Mouse (Mus musculus): ENCODE data around the gene Sh3bp4. TPM values are rescaled to one million over a fixed set of nuclear protein-coding genes. Genes with fewer than 3 reads are reported as not detected.

Gene Sh3bp4
- polyA plus RNA-seq, 1 experiment: 3.6 TPM

- no peak overlapping the region for H3K4me3 ChIP-seq (ENCODE audit: extremely low read depth, insufficient read depth, insufficient read length)
- TF ChIP-seq CTCF (IDR thresholded peaks at IDR 0.05; ENCODE audit: extremely low read depth, insufficient read depth, insufficient read length, insufficient replicate concordance): no peak
- TF ChIP-seq POLR2A (IDR thresholded peaks at IDR 0.05; ENCODE audit: low read depth, low read length): no peak
- 44% methylated on average over 14 of the region's 14 CpGs for whole genome bisulfite sequencing
- no peaks in the 10 kb centered on the region for H3K36me3 ChIP-seq (ENCODE audit: control insufficient read depth, insufficient read depth, low read length)
- H3K4me1 ChIP-seq (ENCODE audit: control insufficient read depth, insufficient read depth, insufficient read length): no peaks in the 10 kb centered on the region; the same call in 1 of the 2 replicates
- no peak for DNase-seq (ENCODE audit: low read depth in 1 of 2, low spot score in 2 of 2)
- no peaks in the 10 kb centered on the region for H3K27me3 ChIP-seq (ENCODE audit: control insufficient read depth, insufficient read depth, low read length)
- H3K27ac ChIP-seq (ENCODE audit: insufficient read depth, low read length): no peak overlapping the region
Measured at GRCm38 (mm10) chr1:89131018-89131540, 60.9 kb downstream of the Sh3bp4 start.

- Histone ChIP-seq H3K4me1 (ENCODE audit: control insufficient read depth, insufficient read depth, insufficient read length) (no peaks in the 10 kb centered on the region; the same call in 1 of the 2 replicates), H3K27ac (ENCODE audit: insufficient read depth, low read length) (no peak overlapping the region), H3K4me3 (ENCODE audit: extremely low read depth, insufficient read depth, insufficient read length) (no peak overlapping the region), H3K36me3 (ENCODE audit: control insufficient read depth, insufficient read depth, low read length) (no peaks in the 10 kb centered on the region), H3K27me3 (ENCODE audit: control insufficient read depth, insufficient read depth, low read length) (no peaks in the 10 kb centered on the region)
- no peak for DNase-seq (ENCODE audit: low read depth in 1 of 2, low spot score in 2 of 2)
- no peak for TF ChIP-seq CTCF (IDR thresholded peaks at IDR 0.05; ENCODE audit: extremely low read depth, insufficient read depth, insufficient read length, insufficient replicate concordance)
- no peak for TF ChIP-seq POLR2A (IDR thresholded peaks at IDR 0.05; ENCODE audit: low read depth, low read length)
- 93% methylated on average over 8 of the region's 8 CpGs for WGBS
Measured at GRCm38 (mm10) chr1:89131707-89132106, 61.5 kb downstream of the Sh3bp4 start.

- 55% methylated on average over 4 of the region's 4 CpGs for WGBS
- Histone ChIP-seq H3K4me1 (ENCODE audit: control insufficient read depth, insufficient read depth, insufficient read length) (no peaks in the 10 kb centered on the region; the same call in 1 of the 2 replicates), H3K27ac (ENCODE audit: insufficient read depth, low read length) (no peak overlapping the region), H3K4me3 (ENCODE audit: extremely low read depth, insufficient read depth, insufficient read length) (no peak overlapping the region), H3K36me3 (ENCODE audit: control insufficient read depth, insufficient read depth, low read length) (no peaks in the 10 kb centered on the region), H3K27me3 (ENCODE audit: control insufficient read depth, insufficient read depth, low read length) (no peaks in the 10 kb centered on the region)
- DNase-seq (ENCODE audit: low read depth in 1 of 2, low spot score in 2 of 2): no peak
- TF ChIP-seq POLR2A (IDR thresholded peaks at IDR 0.05; ENCODE audit: low read depth, low read length) (no peak), CTCF (IDR thresholded peaks at IDR 0.05; ENCODE audit: extremely low read depth, insufficient read depth, insufficient read length, insufficient replicate concordance) (no peak)
Measured at GRCm38 (mm10) chr1:89133266-89133665, 63.1 kb downstream of the Sh3bp4 start.

GRCm38 (mm10) chr1:89133717-89134116 is 63.5 kb downstream of the Sh3bp4 start:
- no peaks in the 10 kb centered on the region for H3K27me3 ChIP-seq (ENCODE audit: control insufficient read depth, insufficient read depth, low read length)
- H3K27ac ChIP-seq (ENCODE audit: insufficient read depth, low read length): no peak overlapping the region
- TF ChIP-seq POLR2A (IDR thresholded peaks at IDR 0.05; ENCODE audit: low read depth, low read length) (no peak), CTCF (IDR thresholded peaks at IDR 0.05; ENCODE audit: extremely low read depth, insufficient read depth, insufficient read length, insufficient replicate concordance) (no peak)
- DNase-seq (ENCODE audit: low read depth in 1 of 2, low spot score in 2 of 2): no peak
- no peaks in the 10 kb centered on the region; the same call in 1 of the 2 replicates for H3K4me1 ChIP-seq (ENCODE audit: control insufficient read depth, insufficient read depth, insufficient read length)
- WGBS: 73% methylated on average over 4 of the region's 4 CpGs
- no peaks in the 10 kb centered on the region for H3K36me3 ChIP-seq (ENCODE audit: control insufficient read depth, insufficient read depth, low read length)
- H3K4me3 ChIP-seq (ENCODE audit: extremely low read depth, insufficient read depth, insufficient read length): no peak overlapping the region

- 85% methylated on average over 13 of the region's 13 CpGs for WGBS
- no peak overlapping the region for H3K4me3 ChIP-seq (ENCODE audit: extremely low read depth, insufficient read depth, insufficient read length)
- no peak for TF ChIP-seq POLR2A (IDR thresholded peaks at IDR 0.05; ENCODE audit: low read depth, low read length)
- TF ChIP-seq CTCF (IDR thresholded peaks at IDR 0.05; ENCODE audit: extremely low read depth, insufficient read depth, insufficient read length, insufficient replicate concordance): no peak
- no peaks in the 10 kb centered on the region for H3K36me3 ChIP-seq (ENCODE audit: control insufficient read depth, insufficient read depth, low read length)
- no peaks in the 10 kb centered on the region for H3K27me3 ChIP-seq (ENCODE audit: control insufficient read depth, insufficient read depth, low read length)
- H3K27ac ChIP-seq (ENCODE audit: insufficient read depth, low read length): no peak overlapping the region
- DNase-seq (ENCODE audit: low read depth in 1 of 2, low spot score in 2 of 2): no peak
- H3K4me1 ChIP-seq (ENCODE audit: control insufficient read depth, insufficient read depth, insufficient read length): no peaks in the 10 kb centered on the region
Measured at GRCm38 (mm10) chr1:89136089-89136811, 66.0 kb downstream of the Sh3bp4 start.

- TF ChIP-seq POLR2A (IDR thresholded peaks at IDR 0.05; ENCODE audit: low read depth, low read length) (no peak), CTCF (IDR thresholded peaks at IDR 0.05; ENCODE audit: extremely low read depth, insufficient read depth, insufficient read length, insufficient replicate concordance) (no peak)
- no peak overlapping the region for H3K27ac ChIP-seq (ENCODE audit: insufficient read depth, low read length)
- H3K36me3 ChIP-seq (ENCODE audit: control insufficient read depth, insufficient read depth, low read length): no peaks in the 10 kb centered on the region
- WGBS: 86% methylated on average over 13 of the region's 13 CpGs
- no peak for DNase-seq (ENCODE audit: low read depth in 1 of 2, low spot score in 2 of 2)
- H3K4me3 ChIP-seq (ENCODE audit: extremely low read depth, insufficient read depth, insufficient read length): no peak overlapping the region
- no peaks in the 10 kb centered on the region for H3K27me3 ChIP-seq (ENCODE audit: control insufficient read depth, insufficient read depth, low read length)
- no peaks in the 10 kb centered on the region for H3K4me1 ChIP-seq (ENCODE audit: control insufficient read depth, insufficient read depth, insufficient read length)
Measured at GRCm38 (mm10) chr1:89137086-89137816, 67.0 kb downstream of the Sh3bp4 start.
